Mouse (Mus musculus) cerebellum, postnatal 14 days (tissue): ENCODE data around the gene Aqp7.

Experiments used
- DNase-seq, 2 experiments: peaks; one replicate each; pipeline ENCODE4 v3.0.0; 2021; ENCODE audit warnings: mixed read lengths in 2 of 2

Aqp7 gene

DNA sequence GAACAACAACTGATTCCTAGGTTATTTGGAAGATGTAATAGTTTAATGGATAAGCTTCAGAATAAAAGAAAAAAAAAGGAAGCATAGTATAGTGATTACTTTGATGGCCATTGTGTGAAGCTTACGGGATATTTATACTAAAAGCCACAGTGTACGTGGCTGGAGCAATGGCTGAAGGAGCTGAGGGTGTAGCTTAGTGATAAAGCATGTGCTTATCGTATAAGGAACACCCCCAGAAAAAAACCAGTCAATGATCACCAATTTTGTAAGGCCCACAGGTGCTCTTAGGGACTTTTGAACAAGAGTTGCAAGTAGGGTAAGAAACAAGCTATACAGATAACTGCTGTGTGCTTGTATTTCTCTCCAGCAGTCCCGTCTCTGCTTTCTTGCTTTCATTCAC is 50.0 kb downstream of the Aqp7 start:
- DNase-seq, result no peak

DNA sequence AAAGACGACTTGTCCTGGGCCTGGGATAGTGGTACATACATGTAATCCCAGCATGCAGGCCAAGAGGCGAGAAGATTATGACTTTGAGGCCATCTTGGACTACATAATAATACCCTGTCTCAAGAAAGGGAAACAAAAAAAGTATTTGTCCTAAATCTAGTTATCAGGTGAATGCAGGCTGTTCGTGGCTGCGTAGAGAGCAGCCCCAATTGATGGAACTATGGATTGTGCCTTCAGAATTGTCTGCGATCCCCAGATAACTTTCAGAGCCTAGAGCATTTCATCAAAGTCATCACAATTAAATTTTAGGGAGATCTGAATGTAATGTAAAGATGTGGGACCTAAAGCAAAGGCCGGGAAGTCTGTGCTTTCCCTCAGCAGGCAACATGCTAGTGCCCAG is 51.6 kb downstream of the Aqp7 start:
- no peak for DNase-seq

DNA sequence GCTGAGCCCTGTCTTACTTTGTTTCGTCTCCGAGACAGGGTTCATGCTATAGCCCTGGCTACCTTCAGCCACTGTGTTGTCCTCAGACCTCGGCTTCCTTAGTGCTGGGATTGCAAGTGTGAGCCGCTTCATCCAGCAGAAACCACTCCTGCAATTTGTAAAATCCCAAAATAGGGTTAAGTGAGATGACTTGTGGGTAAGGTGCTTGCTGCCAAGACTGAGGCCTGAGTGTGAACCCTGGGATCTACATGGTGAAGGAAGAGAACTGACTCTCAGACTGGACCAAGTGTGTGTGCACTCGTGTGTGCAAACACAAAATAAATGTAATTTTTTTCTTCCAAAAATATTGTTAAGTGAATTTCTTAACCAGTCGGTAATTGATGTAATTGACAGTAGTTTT is 58.3 kb downstream of the Aqp7 start:
- DNase-seq, result no peak

DNA sequence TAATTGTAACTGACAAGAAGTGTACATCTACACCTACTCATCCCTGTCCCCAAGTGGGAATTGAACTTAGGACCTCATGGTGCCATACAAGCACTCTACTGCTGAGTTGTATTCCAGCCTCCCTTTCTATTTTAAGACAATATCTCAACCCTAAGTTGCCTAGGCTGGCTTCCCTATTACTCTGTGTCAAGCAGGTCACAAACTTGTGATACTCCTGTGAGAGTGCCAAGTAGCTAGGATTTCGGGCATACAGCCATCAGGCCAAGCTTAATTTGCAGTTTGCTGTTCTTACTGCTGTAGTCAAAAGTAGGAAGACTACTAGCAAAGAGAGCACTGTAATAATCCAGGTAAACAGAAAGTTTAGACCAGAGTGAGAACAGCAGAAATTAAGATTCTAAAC is 64.3 kb downstream of the Aqp7 start:
- DNase-seq, result no peak
